Mouse (Mus musculus) embryonic fibroblast, embryonic 13.5 days (primary cell): ENCODE measurements around the gene Vmn2r92.

Experiments used
- CTCF ChIP-seq: IDR thresholded peaks from 2 replicates; pipeline ENCODE4 v1.5.1; 2011; ENCODE audit warnings: mild to moderate bottlenecking, control low read depth, low read length, moderate library complexity, borderline replicate concordance; ENCODE audit not compliant: insufficient read depth
- POLR2A ChIP-seq: IDR thresholded peaks from 2 replicates; pipeline ENCODE4 v1.6.1; 2011; ENCODE audit warnings: low read depth, mild to moderate bottlenecking, control low read depth, low read length, moderate library complexity

DNA sequence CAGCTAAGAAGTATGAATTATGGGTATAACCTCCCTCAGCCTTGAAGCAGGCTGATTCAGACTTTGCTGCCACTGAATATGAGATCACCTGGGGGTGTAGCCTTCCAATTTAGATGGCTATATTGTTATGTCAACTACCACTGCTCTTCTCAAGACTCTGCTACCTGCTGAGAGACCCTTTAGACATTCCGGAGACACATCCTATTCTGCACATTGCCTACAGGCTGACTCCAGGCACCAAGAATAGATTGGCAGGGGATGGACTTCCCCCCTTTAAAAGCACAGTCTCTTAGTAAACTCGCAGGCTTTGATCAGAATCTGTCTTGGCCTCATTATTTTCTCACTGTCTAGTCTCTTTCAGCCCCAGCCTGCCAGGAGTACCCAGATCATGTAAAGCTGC is 80.3 kb downstream of the Vmn2r92 start:
- TF ChIP-seq CTCF (no peak), POLR2A (no peak)
